Mouse (Mus musculus) stomach, postnatal 0 days (tissue): ENCODE results near the gene Gpr18.

ENCODE experiments used
- CTCF ChIP-seq: IDR thresholded peaks from 2 replicates; pipeline ENCODE4 v1.5.1; 2016; ENCODE audit warnings: antibody characterized with exemption, low read depth, mild to moderate bottlenecking, moderate library complexity
- EP300 ChIP-seq: optimal IDR thresholded peaks from 2 replicates; pipeline ENCODE3; 2016; ENCODE audit warnings: antibody characterized with exemption

DNA sequence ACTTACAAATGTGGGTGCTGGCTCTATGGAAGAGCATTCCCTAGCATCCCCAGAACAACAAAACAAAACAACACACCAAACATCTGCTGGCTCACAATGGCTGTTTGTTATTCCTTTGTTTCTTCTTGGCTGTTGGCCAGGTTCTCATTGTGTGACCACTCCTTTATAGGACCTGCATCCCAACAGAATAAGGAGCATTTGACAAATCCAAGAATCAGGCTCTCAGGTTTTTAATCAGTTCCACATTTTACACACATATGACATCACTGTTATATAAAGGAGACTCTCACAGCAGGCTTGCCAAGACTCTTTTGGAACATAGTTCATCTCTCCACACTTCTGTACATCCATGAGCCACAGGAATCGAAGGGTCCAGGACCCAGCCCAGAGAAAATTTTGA is 46.5 kb downstream of the Gpr18 start:
- TF ChIP-seq CTCF (no peak), EP300 (no peak)
